Mouse (Mus musculus): Measurements from ENCODE around the gene Prim2. TPM values are rescaled to one million over a fixed set of nuclear protein-coding genes. Genes with fewer than 3 reads are reported as not detected.

The Prim2 gene
- total RNA-seq, 4 experiments from 2014 or later: 6.5 to 7.9 (median 7.4) TPM

GRCm38 (mm10) chr1:33556638-33557037 lies 113.0 kb downstream of the Prim2 start:
- no peak for DNase-seq (ENCODE audit: low spot score in 2 of 2)

- no peak for DNase-seq (ENCODE audit: low spot score in 2 of 2)
Measured at GRCm38 (mm10) chr1:33555626-33556025, 114.0 kb downstream of the Prim2 start.

GRCm38 (mm10) chr1:33551350-33551749 lies 118.2 kb downstream of the Prim2 start:
- DNase-seq (ENCODE audit: low spot score in 2 of 2): no peak

GRCm38 (mm10) chr1:33541708-33542107 lies 127.9 kb downstream of the Prim2 start:
- no peak for DNase-seq (ENCODE audit: low spot score in 2 of 2)

- DNase-seq (ENCODE audit: low spot score in 2 of 2): no peak
Measured at GRCm38 (mm10) chr1:33537948-33538347, 131.6 kb downstream of the Prim2 start.

- DNase-seq (ENCODE audit: low spot score in 2 of 2): no peak
Measured at GRCm38 (mm10) chr1:33536272-33537004, 133.2 kb downstream of the Prim2 start.

GRCm38 (mm10) chr1:33535140-33535686 lies 134.4 kb downstream of the Prim2 start:
- DNase-seq (ENCODE audit: low spot score in 2 of 2): no peak

GRCm38 (mm10) chr1:33531860-33532259 lies 137.7 kb downstream of the Prim2 start:
- no peak for DNase-seq (ENCODE audit: low spot score in 2 of 2)

- no peak for DNase-seq (ENCODE audit: low spot score in 2 of 2)
Measured at GRCm38 (mm10) chr1:33531097-33531856, 138.3 kb downstream of the Prim2 start.

- DNase-seq (ENCODE audit: low spot score in 2 of 2): no peak
Measured at GRCm38 (mm10) chr1:33530491-33530890, 139.1 kb downstream of the Prim2 start.

GRCm38 (mm10) chr1:33529543-33530232 lies 139.9 kb downstream of the Prim2 start:
- peak in 1 of 2 experiments; percentile 38 for DNase-seq (ENCODE audit: low spot score in 2 of 2)

GRCm38 (mm10) chr1:33527352-33527863 lies 142.2 kb downstream of the Prim2 start:
- no peak for DNase-seq (ENCODE audit: low spot score in 2 of 2)

- peak in 1 of 2 experiments; percentile 24 for DNase-seq (ENCODE audit: low spot score in 2 of 2)
Measured at GRCm38 (mm10) chr1:33523223-33523622, 146.4 kb downstream of the Prim2 start.

GRCm38 (mm10) chr1:33515124-33515523 lies 154.5 kb downstream of the Prim2 start:
- no peak for DNase-seq (ENCODE audit: low spot score in 2 of 2)

- no peak for DNase-seq (ENCODE audit: low spot score in 2 of 2)
Measured at GRCm38 (mm10) chr1:33511310-33511709, 158.3 kb downstream of the Prim2 start.

- no peak for DNase-seq (ENCODE audit: low spot score in 2 of 2)
Measured at GRCm38 (mm10) chr1:33504371-33504770, 165.2 kb downstream of the Prim2 start.

GRCm38 (mm10) chr1:33502890-33503289 lies 166.7 kb downstream of the Prim2 start:
- DNase-seq (ENCODE audit: low spot score in 2 of 2): no peak

GRCm38 (mm10) chr1:33502298-33502697 lies 167.3 kb downstream of the Prim2 start:
- no peak for DNase-seq (ENCODE audit: low spot score in 2 of 2)

- DNase-seq (ENCODE audit: low spot score in 2 of 2): no peak
Measured at GRCm38 (mm10) chr1:33500111-33500510, 169.5 kb downstream of the Prim2 start.

- DNase-seq (ENCODE audit: low spot score in 2 of 2): no peak
Measured at GRCm38 (mm10) chr1:33499603-33500002, 170.0 kb downstream of the Prim2 start.

GRCm38 (mm10) chr1:33496128-33496527 lies 173.5 kb downstream of the Prim2 start:
- DNase-seq (ENCODE audit: low spot score in 2 of 2): no peak

GRCm38 (mm10) chr1:33495586-33495985 lies 174.0 kb downstream of the Prim2 start:
- DNase-seq (ENCODE audit: low spot score in 2 of 2): no peak

Measured in left cerebral cortex, adult 8-10 months (tissue).